Mouse (Mus musculus): ENCODE data around the gene Gan.

DNA sequence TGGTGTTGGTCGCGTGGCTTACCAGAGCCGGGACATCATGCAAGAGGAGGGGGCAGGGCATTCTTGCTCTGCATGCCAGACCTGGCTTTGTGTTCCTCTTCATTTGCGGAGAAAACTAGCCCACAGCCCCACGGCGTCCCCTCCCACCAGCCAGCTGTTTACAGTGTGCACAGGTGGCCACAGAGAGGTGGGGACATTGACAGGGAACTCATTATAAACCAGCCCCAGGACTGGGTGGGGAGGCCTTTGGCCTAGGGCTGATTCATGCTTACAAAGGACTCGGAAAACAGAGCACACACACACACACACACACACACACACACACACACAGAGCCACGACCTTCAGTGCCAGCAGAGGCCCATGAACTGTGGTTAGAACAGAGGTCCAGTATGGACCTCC lies 45.7 kb upstream of the Gan start:
- no peak for TF ChIP-seq CTCF (IDR thresholded peaks at IDR 0.05)
- TF ChIP-seq EP300 (IDR thresholded peaks at IDR 0.05) = no peak

All from lung, postnatal 0 days (tissue).